Mouse (Mus musculus) hindbrain, embryonic 10.5 days (tissue): ENCODE measurements at regions not wholly inside any gene's neighbourhood (a gene's known extent, or its start where the extent isn't known, plus 50 kb on each side); places are given as distances from the start of the nearest gene placed in this dataset.
"Not testable (repeated sequence)": the region's sequence is repeated elsewhere in the genome, so short reads cannot be mapped to it uniquely, and the experiment has no call there.

ENCODE experiments used
- DNase-seq: peaks from one replicate; pipeline ENCODE4 v3.0.0-alpha.2; 2017; ENCODE audit warnings: low spot score
- H3K27ac ChIP-seq: fragments of 300-500 bp; sonication (generic); 2 replicates; pipeline ENCODE4 v1.5.1; 2016; ENCODE audit warnings: mild to moderate bottlenecking, moderate library complexity
- H3K27me3 ChIP-seq: fragments of 300-500 bp; sonication (generic); 2 replicates; pipeline ENCODE4 v1.6.1; 2016; ENCODE audit warnings: mild to moderate bottlenecking; ENCODE audit not compliant: poor library complexity, insufficient read depth, severe bottlenecking
- H3K36me3 ChIP-seq: fragments of 300-500 bp; sonication (generic); 2 replicates; pipeline ENCODE4 v1.6.1; 2016; ENCODE audit warnings: mild to moderate bottlenecking, moderate library complexity
- H3K4me1 ChIP-seq: fragments of 300-500 bp; sonication (generic); replicated peaks from 2 replicates; pipeline ENCODE4 v1.6.1; 2016; ENCODE audit warnings: mild to moderate bottlenecking
- H3K4me3 ChIP-seq: fragments of 300-500 bp; sonication (generic); 2 replicates; pipeline ENCODE4 v1.5.1; 2016; ENCODE audit warnings: mild to moderate bottlenecking, moderate library complexity
- H3K9me3 ChIP-seq: fragments of 300-500 bp; sonication (generic); 2 replicates; pipeline ENCODE4 v1.6.1; 2016; ENCODE audit warnings: mild to moderate bottlenecking, moderate library complexity
- WGBS: fragments of 180-500 bp; shearing (Covaris S2); methylation state at CpG from one replicate; pipeline ENCODE4 v1.1.7; 2016; 5-methylcytosine and 5-hydroxymethylcytosine counted together

DNA sequence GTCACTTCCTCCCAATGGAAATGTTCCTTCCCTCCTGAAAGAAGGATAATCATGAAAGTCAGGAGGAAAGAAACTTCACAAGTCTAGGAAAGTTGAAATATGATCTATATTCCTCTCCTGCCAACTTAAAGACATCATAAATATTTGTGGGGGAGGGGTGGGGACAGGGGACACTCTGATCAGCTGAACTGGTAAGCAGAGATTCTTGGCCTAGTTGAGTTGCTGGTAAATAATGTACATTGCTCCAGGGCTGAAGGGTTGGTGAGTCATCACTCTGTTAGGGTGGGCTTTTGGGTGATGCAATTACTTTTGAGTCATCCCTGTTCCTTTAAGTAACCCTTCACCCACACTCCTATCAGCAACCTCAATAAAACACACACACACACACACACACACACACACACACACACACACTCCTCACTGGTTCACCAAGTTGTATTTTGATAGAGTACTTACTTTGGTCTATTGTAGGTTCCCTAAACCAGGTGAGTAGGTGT lies 56.0 kb downstream of the Ccdc71l start:
- Histone ChIP-seq H3K27me3 (no peaks in the 10 kb centered on the region), H3K4me3 (no peak overlapping the region), H3K4me1 (no peaks in the 10 kb centered on the region), H3K27ac (no peak overlapping the region), H3K36me3 (no peaks in the 10 kb centered on the region), H3K9me3 (no peaks in the 10 kb centered on the region)
- DNase-seq = no peak

DNA sequence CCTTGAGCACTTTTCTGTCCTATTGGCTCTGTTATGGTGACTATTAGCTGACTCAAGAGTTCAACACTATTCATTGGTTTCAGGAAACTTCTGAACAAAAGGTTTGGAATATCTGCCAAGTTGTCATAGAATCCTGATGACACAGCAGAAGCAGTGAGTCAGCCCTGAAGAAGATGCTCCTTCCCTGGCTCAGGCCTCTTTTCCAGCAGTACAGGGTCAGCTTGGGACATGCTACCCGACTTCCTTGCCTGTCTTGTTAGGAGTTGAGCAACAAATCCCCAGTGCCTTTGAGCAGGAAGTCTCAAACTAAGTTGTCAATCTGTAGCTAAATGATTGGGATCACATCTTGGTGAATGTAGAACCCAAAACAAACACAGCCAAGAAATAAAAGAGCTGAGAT lies 56.6 kb downstream of the Ccdc71l start:
- Histone ChIP-seq H3K27me3 (no peaks in the 10 kb centered on the region), H3K9me3 (no peaks in the 10 kb centered on the region), H3K4me1 (no peaks in the 10 kb centered on the region), H3K4me3 (no peak overlapping the region), H3K36me3 (no peaks in the 10 kb centered on the region), H3K27ac (no peak overlapping the region)
- WGBS = 62% methylated on average over 1 of the region's 1 CpGs
- DNase-seq = no peak

DNA sequence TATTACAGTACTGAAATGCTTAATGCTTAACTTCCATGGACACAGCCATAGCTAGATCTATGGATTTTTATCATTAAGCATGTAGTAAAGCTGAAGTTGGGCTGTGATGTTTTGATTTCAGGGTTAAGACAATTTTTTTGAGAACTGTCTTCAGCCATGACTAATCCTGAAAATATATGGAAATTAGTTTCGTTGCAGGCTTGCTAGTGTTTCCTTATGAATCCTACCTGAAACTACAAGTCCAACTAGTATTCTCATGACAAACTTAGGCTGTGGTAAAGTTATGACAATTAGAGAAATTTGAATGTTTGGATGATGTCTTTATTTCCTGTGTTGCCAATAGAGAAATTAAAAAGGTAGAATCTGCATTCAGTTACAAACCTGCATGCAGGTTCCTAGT lies 59.7 kb downstream of the Ccdc71l start:
- 85% methylated on average over 1 of the region's 1 CpGs for WGBS
- Histone ChIP-seq H3K4me3 (no peak overlapping the region), H3K4me1 (no peaks in the 10 kb centered on the region), H3K36me3 (no peaks in the 10 kb centered on the region), H3K27me3 (no peaks in the 10 kb centered on the region), H3K9me3 (no peaks in the 10 kb centered on the region), H3K27ac (no peak overlapping the region)
- DNase-seq = no peak

DNA sequence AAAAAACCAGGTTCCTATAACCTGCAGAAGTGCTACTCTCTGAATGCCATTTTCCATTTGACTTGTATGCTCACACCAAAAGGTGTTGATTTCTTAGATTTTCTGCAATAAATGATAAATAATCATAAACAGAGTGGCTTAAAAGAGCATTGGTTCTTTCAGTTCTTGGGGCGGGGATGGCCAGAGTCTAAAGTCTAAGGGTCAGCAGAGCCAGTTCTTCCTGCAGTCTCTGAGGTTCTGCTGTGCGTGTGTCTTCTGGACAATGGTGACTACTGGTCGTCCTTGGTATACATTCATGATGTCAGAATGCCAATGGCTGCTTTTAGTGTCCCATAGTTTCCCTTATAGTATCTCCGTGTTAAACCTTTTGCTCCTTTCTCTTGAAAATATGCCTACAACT lies 66.3 kb downstream of the Ccdc71l start:
- Histone ChIP-seq H3K9me3 (no peaks in the 10 kb centered on the region), H3K27ac (no peak overlapping the region), H3K36me3 (no peaks in the 10 kb centered on the region), H3K4me3 (no peak overlapping the region), H3K4me1 (no peaks in the 10 kb centered on the region), H3K27me3 (no peaks in the 10 kb centered on the region)
- 85% methylated on average over 4 of the region's 4 CpGs for WGBS
- DNase-seq = no peak

DNA sequence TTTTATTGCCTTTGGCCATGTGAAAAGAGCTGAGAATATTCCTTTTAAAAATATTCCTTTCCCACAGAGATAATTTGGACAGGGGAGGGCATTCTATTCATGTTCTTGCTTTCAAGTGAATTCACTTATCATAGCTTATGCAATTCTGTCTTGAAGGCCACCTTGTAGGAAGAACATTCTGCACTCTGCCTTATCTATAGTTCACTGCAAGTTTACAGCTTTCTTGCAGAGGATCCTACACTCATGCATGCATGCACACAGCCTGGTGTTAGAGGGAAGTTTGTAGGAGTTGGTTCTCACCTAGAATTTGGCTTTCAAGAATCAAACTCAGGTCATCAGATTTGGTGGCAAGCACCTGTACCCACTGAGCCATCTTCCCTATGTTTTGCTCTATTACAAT lies 67.4 kb downstream of the Ccdc71l start:
- Histone ChIP-seq H3K4me1 (no peaks in the 10 kb centered on the region), H3K4me3 (no peak overlapping the region), H3K27me3 (no peaks in the 10 kb centered on the region), H3K9me3 (no peaks in the 10 kb centered on the region), H3K27ac (no peak overlapping the region), H3K36me3 (no peaks in the 10 kb centered on the region)
- no peak for DNase-seq

DNA sequence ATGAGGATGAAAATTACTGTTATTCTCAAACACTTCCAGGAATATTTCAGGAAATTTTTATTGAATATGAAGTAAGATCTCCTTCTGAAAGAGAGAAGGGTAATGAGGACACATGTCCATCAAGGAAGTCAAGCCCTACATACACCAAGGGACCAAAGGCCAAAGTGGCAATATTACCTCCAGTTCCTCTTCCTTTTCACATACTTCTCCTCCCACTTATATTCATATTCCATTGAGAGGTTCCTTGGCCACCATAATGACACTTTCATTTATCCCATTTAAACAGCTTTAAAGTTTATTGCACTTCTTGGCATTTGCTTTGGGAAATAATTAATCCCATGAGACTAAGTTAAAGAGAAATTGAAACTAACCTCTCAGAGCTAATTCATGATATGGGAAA lies 70.9 kb downstream of the Ccdc71l start:
- H3K36me3 ChIP-seq = no peaks in the 10 kb centered on the region
- no peak overlapping the region for H3K4me3 ChIP-seq
- no peaks in the 10 kb centered on the region for H3K27me3 ChIP-seq
- H3K4me1 ChIP-seq = no peaks in the 10 kb centered on the region
- no peak for DNase-seq
- H3K27ac ChIP-seq = no peak overlapping the region
- no peaks in the 10 kb centered on the region for H3K9me3 ChIP-seq

DNA sequence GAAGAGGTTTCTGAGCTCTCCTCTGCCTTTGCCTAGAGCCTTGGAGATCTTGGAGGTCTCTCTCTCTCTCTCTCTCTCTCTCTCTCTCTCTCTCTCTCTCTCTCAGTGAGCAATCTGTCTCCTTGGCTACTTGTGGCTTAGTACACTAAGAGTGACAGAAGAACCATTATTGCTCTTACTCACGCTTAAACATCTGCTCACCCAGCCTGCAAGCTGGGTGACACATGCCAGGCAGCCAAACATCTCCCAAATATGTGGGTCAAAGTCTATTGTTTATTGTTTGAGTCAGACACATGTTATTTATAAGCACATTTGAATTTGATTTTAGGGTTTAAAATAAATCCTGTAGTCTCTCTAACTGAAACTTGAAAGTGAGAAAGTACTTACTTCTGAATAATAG lies 72.7 kb downstream of the Ccdc71l start:
- H3K9me3 ChIP-seq = no peaks in the 10 kb centered on the region
- no peak overlapping the region for H3K27ac ChIP-seq
- no peaks in the 10 kb centered on the region for H3K36me3 ChIP-seq
- no peak overlapping the region for H3K4me3 ChIP-seq
- H3K4me1 ChIP-seq = no peaks in the 10 kb centered on the region
- H3K27me3 ChIP-seq = no peaks in the 10 kb centered on the region
- WGBS = 73% methylated on average over 1 of the region's 1 CpGs
- DNase-seq = no peak

DNA sequence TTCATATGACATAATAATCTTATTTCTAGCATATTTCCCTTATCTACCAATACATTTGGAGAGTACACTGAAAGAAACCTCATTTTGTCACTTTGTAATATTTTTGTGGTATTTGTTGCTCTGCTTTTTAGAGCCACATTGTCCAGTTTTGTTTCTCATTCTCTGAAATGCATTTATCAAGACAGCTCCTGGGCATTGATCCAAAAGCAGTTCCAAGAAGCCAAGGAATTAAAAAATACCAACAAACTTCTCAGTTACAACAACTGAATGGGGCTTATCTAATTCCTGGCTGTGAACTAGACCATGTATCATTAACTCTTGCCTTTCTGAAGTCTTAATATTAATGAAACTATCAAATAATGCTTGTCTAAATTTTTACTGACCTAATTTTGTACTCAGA lies 76.3 kb downstream of the Ccdc71l start:
- Histone ChIP-seq H3K4me1 (no peaks in the 10 kb centered on the region), H3K36me3 (no peaks in the 10 kb centered on the region), H3K27ac (no peak overlapping the region), H3K27me3 (no peaks in the 10 kb centered on the region), H3K9me3 (no peaks in the 10 kb centered on the region), H3K4me3 (no peak overlapping the region)
- no peak for DNase-seq

DNA sequence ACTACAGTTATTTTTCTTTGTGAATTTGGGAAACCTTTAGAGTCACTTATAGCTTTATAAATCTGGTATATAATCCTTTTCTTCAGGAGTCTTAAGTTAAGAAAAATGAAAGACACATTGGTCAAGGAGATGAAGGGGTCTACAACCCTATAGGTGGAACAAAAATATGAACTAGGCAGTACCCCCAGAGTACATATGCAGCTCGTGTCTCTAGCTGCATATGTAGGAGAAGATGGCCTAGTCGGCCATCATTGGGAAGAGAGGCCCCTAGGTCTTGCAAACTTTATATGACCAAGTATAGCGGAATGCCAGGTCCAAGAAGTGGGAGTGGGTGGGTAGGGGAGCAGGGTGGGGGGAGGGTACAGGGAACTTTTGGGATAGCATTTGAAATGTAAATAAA lies 76.7 kb downstream of the Ccdc71l start:
- not testable (repeated sequence) for H3K36me3 ChIP-seq, H3K27me3 ChIP-seq, H3K27ac ChIP-seq, H3K4me3 ChIP-seq, DNase-seq, H3K4me1 ChIP-seq, H3K9me3 ChIP-seq
- whole genome bisulfite sequencing = 90% methylated on average over 3 of the region's 3 CpGs

DNA sequence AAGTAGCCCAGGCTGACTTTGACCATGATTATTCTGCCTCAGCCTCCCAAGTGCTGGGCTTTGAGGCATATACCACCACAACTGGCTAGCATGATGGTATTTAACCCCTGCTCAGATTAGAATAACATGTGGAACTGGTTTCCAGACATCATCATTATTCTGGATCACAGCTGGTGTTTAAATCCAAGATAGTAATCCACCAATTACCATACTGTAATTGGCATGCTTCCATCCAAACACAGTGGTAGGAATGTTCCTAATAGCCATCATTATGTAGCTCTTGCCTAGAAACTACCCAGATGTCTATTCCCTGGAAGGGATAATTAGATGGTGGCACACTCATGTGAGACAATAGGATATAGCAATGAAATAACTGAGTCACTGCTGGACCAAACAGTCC lies 77.4 kb downstream of the Ccdc71l start:
- no peak overlapping the region for H3K27ac ChIP-seq
- no peaks in the 10 kb centered on the region for H3K4me1 ChIP-seq
- H3K4me3 ChIP-seq = no peak overlapping the region
- no peaks in the 10 kb centered on the region for H3K27me3 ChIP-seq
- no peaks in the 10 kb centered on the region for H3K9me3 ChIP-seq
- no peaks in the 10 kb centered on the region for H3K36me3 ChIP-seq
- no peak for DNase-seq

DNA sequence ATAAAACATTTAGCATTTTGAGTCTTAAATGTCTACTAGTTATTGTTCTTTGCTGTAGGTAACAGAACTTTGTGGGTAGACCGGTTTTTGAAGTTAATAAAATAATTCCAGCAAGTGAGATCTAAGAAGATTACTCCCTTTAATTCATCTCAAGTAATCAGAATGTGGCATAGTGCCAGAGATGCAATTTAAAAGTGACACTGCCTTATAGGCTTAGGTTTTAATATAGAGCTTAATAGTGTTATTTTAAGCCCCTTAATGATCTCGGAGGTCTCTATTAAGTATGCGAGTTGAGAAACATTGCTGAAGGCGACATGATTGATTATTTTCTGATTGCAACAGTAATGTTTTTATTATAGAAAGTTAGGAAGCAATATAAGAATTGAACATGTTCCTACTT lies 78.3 kb downstream of the Ccdc71l start:
- Histone ChIP-seq H3K9me3 (no peaks in the 10 kb centered on the region), H3K4me3 (no peak overlapping the region), H3K36me3 (no peaks in the 10 kb centered on the region), H3K4me1 (no peaks in the 10 kb centered on the region), H3K27ac (no peak overlapping the region), H3K27me3 (no peaks in the 10 kb centered on the region)
- 87% methylated on average over 4 of the region's 4 CpGs for WGBS
- DNase-seq = no peak

DNA sequence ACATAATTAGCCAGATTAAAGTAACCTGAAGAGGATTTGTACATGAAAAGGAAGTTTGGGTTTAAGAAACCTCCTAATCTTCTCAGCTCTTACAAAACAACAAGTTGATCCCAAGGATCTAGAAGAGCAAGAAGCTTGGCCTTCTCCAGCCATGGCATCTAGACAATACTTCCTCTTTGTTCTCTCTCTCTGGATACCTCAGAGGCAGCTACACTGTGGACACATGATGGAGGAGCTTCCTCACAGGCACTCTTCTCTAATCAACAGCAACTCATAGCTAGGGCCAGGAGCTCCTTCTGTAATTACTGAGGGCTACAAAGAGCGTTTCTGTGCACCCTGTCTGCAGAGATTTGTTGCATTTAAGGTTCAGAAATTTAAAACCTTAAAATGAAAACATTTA lies 79.9 kb downstream of the Ccdc71l start:
- Histone ChIP-seq H3K27ac (no peak overlapping the region), H3K27me3 (no peaks in the 10 kb centered on the region), H3K4me1 (no peaks in the 10 kb centered on the region), H3K9me3 (no peaks in the 10 kb centered on the region), H3K36me3 (no peaks in the 10 kb centered on the region), H3K4me3 (no peak overlapping the region)
- WGBS = 75% methylated on average over 1 of the region's 1 CpGs
- DNase-seq = no peak

DNA sequence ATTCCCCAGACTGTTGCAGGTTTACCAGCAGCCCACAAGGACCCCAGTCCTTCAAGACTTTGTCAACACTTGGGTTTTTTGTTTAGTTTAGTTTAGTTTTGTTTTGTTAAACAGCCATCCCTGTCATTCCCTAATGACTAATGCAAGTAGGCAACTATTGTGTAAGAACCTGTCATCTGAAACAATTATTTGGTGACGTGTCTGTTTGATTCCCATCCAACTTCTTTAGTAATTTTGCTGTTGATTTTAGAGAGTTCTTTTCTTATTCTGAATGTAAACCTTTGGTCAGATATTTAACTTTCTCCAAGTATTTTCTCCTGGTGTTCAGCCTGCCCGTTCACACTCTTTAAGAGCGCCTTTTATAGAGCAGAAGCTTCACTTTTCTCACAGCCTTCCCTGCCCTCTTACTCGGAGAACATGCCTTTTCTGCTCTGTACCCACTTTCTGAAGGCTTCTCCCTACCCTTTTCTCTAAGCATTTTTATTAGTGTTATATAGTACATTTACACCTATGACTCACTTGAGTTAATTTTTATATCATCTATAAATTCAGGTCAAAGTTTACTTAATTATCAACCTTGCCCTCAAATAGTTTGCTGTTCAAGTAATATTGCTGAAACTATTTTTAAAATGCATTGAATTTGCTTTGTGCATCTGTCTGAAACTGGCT lies 82.0 kb downstream of the Ccdc71l start:
- no peak overlapping the region for H3K27ac ChIP-seq
- 82% methylated on average over 4 of the region's 4 CpGs for WGBS
- DNase-seq = no peak

DNA sequence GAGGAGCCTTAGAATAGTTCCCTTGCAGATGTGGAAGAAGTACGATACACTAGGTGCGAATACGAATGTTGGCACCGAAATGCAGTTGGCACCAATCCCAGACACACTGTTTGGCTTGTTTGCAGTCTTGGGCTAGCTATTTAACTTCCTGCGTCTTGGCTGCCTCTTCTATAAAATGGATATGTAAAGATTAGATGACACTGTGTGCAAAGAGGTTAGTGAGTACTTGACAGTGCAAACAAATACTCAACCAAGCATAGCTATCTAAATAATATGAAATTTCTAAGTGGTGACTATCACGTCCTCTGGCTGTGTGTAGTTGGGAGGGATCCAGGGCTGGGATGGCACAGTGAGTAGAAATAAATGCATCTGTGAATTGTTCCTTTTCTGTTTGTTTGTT lies 86.9 kb downstream of the Ccdc71l start:
- H3K36me3 ChIP-seq = no peaks in the 10 kb centered on the region
- 92% methylated on average over 6 of the region's 6 CpGs for WGBS
- DNase-seq = no peak
- no peaks in the 10 kb centered on the region for H3K4me1 ChIP-seq
- H3K27ac ChIP-seq = no peak overlapping the region
- H3K9me3 ChIP-seq = no peaks in the 10 kb centered on the region
- H3K4me3 ChIP-seq = no peak overlapping the region
- H3K27me3 ChIP-seq = no peaks in the 10 kb centered on the region

More for the DNA sequence above, 82.0 kb downstream of the Ccdc71l start:
- Histone ChIP-seq H3K4me1 (no peaks in the 10 kb centered on the region), H3K36me3 (no peaks in the 10 kb centered on the region), H3K27me3 (no peaks in the 10 kb centered on the region), H3K9me3 (no peaks in the 10 kb centered on the region), H3K4me3 (no peak overlapping the region)
